Mouse (Mus musculus) embryonic facial prominence, embryonic 15.5 days (tissue): ENCODE measurements around the gene Sept12. TPM values are rescaled to one million over a fixed set of nuclear protein-coding genes. Genes with fewer than 3 reads are reported as not detected.

ENCODE experiments used
- ATAC-seq: fragments of 200-750 bp; cut with Nextera tagmentation; 2 replicates; pipeline ENCODE4 v1.8.0; 2017; ENCODE audit warnings: low read depth, moderate TSS enrichment; ENCODE audit not compliant: insufficient number of reproducible peaks, low FRiP score, low TSS enrichment
- H3K27ac ChIP-seq: fragments of 300-500 bp; sonication (generic); replicated peaks from 2 replicates; pipeline ENCODE4 v1.5.1; 2015; ENCODE audit warnings: mild to moderate bottlenecking, inconsistent platforms
- H3K27me3 ChIP-seq: fragments of 300-500 bp; sonication (generic); 2 replicates; pipeline ENCODE4 v1.6.1; 2015; ENCODE audit warnings: inconsistent platforms
- H3K36me3 ChIP-seq: fragments of 300-500 bp; sonication (generic); 2 replicates; pipeline ENCODE4 v1.6.1; 2015; ENCODE audit warnings: mild to moderate bottlenecking, inconsistent platforms
- H3K4me1 ChIP-seq: fragments of 300-500 bp; sonication (generic); 2 replicates; pipeline ENCODE4 v1.6.1; 2015; ENCODE audit warnings: inconsistent platforms
- H3K4me2 ChIP-seq: fragments of 300-500 bp; sonication (generic); replicated peaks from 2 replicates; pipeline ENCODE4 v1.6.1; 2015; ENCODE audit warnings: mild to moderate bottlenecking, inconsistent platforms
- H3K4me3 ChIP-seq: fragments of 300-500 bp; sonication (generic); replicated peaks from 2 replicates; pipeline ENCODE4 v1.5.1; 2015; ENCODE audit warnings: mild to moderate bottlenecking, inconsistent platforms
- H3K9ac ChIP-seq: fragments of 300-500 bp; sonication (generic); 2 replicates; pipeline ENCODE4 v1.6.1; 2015; ENCODE audit warnings: inconsistent platforms
- H3K9me3 ChIP-seq: fragments of 300-500 bp; sonication (generic); replicated peaks from 2 replicates; pipeline ENCODE4 v1.6.1; 2016; ENCODE audit warnings: inconsistent platforms
- WGBS: fragments of 180-500 bp; shearing (Covaris S2); methylation state at CpG from one replicate; pipeline ENCODE4 v1.1.7; 2015; 5-methylcytosine and 5-hydroxymethylcytosine counted together
- polyA plus RNA-seq: library from polyadenylated mRNA; unstranded; fragments of >200 nt; fragmentation: Nextera tagmentation; extraction: Ambion mirVana; gene quantifications from 2 replicates; pipeline ENCODE4 v1.2.1, GENCODE M21; 2015

The Sept12 gene
- polyA plus RNA-seq, 1 experiment from 2014 or later, result not detected

GRCm38 (mm10) chr16:5010371-5010935, 12.8 kb upstream of the Sept12 start:
- no peak overlapping the region for H3K4me2 ChIP-seq
- H3K9me3 ChIP-seq, result no peaks in the 10 kb centered on the region
- no peak for ATAC-seq
- 87% methylated on average over 10 of the region's 10 CpGs for WGBS
- no peak overlapping the region for H3K27ac ChIP-seq
- H3K36me3 ChIP-seq, result peaks cover 13% of the 10 kb centered on the region
- no peaks in the 10 kb centered on the region for H3K27me3 ChIP-seq
- H3K4me1 ChIP-seq, result peaks cover 11% of the 10 kb centered on the region
- H3K9ac ChIP-seq, result no peak overlapping the region
- no peak overlapping the region for H3K4me3 ChIP-seq

GRCm38 (mm10) chr16:5008076-5008475, 10.4 kb upstream of the Sept12 start:
- no peak overlapping the region for H3K4me2 ChIP-seq
- H3K27ac ChIP-seq, result no peak overlapping the region
- ATAC-seq, result no peak
- no peak overlapping the region for H3K4me3 ChIP-seq
- H3K4me1 ChIP-seq, result peaks cover 11% of the 10 kb centered on the region
- no peaks in the 10 kb centered on the region for H3K36me3 ChIP-seq
- no peaks in the 10 kb centered on the region for H3K27me3 ChIP-seq
- no peak overlapping the region for H3K9ac ChIP-seq
- 79% methylated on average over 12 of the region's 12 CpGs for WGBS
- no peaks in the 10 kb centered on the region for H3K9me3 ChIP-seq

- WGBS, result 42% methylated on average over 6 of the region's 6 CpGs
- no peaks in the 10 kb centered on the region for H3K36me3 ChIP-seq
- no peak for ATAC-seq
- peaks cover 7% of the 10 kb centered on the region for H3K4me1 ChIP-seq
- H3K9me3 ChIP-seq, result no peaks in the 10 kb centered on the region
- 0 out of 2 replicates have a peak overlapping the region, but pooled peaks have one; percentile 8 for H3K4me3 ChIP-seq
- no peak overlapping the region for H3K27ac ChIP-seq
- H3K4me2 ChIP-seq, result peak overlapping the region; percentile 15; the same call in 1 of the 2 replicates
- no peaks in the 10 kb centered on the region for H3K27me3 ChIP-seq
- no peak overlapping the region for H3K9ac ChIP-seq
Observed at GRCm38 (mm10) chr16:5007492-5007891, 9.8 kb upstream of the Sept12 start.

- Histone ChIP-seq H3K4me1 (peaks cover 3% of the 10 kb centered on the region), H3K27ac (no peak within 1 kb of the TSS), H3K9me3 (no peaks in the 10 kb centered on the region), H3K36me3 (no peaks in the 10 kb centered on the region), H3K9ac (no peak within 1 kb of the TSS), H3K4me3 (0 out of 2 replicates have a peak within 1 kb of the TSS, but pooled peaks have one; percentile 8), H3K27me3 (no peaks in the 10 kb centered on the region), H3K4me2 (peak within 1 kb of the TSS; percentile 15; the same call in 1 of the 2 replicates)
- WGBS, result 37% methylated on average over 5 of the region's 5 CpGs
- 0 out of 2 replicates have a peak, but pooled peaks have one; percentile 55 for ATAC-seq
Observed at GRCm38 (mm10) chr16:5007067-5007466, 9.4 kb upstream of the Sept12 start, which contains the start of gene Smim22. Gene Smim22 (plus strand): TSS chr16:5007288.

- WGBS, result 60% methylated on average over 3 of the region's 3 CpGs
- H3K27ac ChIP-seq, result no peak overlapping the region
- H3K9me3 ChIP-seq, result no peaks in the 10 kb centered on the region
- H3K4me2 ChIP-seq, result no peak overlapping the region
- no peaks in the 10 kb centered on the region for H3K36me3 ChIP-seq
- no peaks in the 10 kb centered on the region for H3K4me1 ChIP-seq
- H3K27me3 ChIP-seq, result no peaks in the 10 kb centered on the region
- no peak for ATAC-seq
- H3K4me3 ChIP-seq, result no peak overlapping the region
- H3K9ac ChIP-seq, result no peak overlapping the region
Observed at GRCm38 (mm10) chr16:5000611-5001010, 3.0 kb upstream of the Sept12 start.

- H3K4me2 ChIP-seq, result no peak overlapping the region
- WGBS, result 79% methylated on average over 1 of the region's 1 CpGs
- no peaks in the 10 kb centered on the region for H3K27me3 ChIP-seq
- H3K4me3 ChIP-seq, result no peak overlapping the region
- no peaks in the 10 kb centered on the region for H3K36me3 ChIP-seq
- H3K4me1 ChIP-seq, result no peaks in the 10 kb centered on the region
- ATAC-seq, result no peak
- H3K27ac ChIP-seq, result no peak overlapping the region
- no peaks in the 10 kb centered on the region for H3K9me3 ChIP-seq
- H3K9ac ChIP-seq, result no peak overlapping the region
Observed at GRCm38 (mm10) chr16:4998984-4999383, 1.3 kb upstream of the Sept12 start.

GRCm38 (mm10) chr16:4993276-4993675, 4.4 kb downstream of the Sept12 start:
- ATAC-seq, result no peak
- Histone ChIP-seq H3K4me1 (no peaks in the 10 kb centered on the region), H3K4me3 (no peak overlapping the region), H3K9ac (no peak overlapping the region), H3K4me2 (no peak overlapping the region), H3K27me3 (no peaks in the 10 kb centered on the region), H3K36me3 (no peaks in the 10 kb centered on the region), H3K27ac (no peak overlapping the region), H3K9me3 (no peaks in the 10 kb centered on the region)
- WGBS, result 78% methylated on average over 4 of the region's 4 CpGs

GRCm38 (mm10) chr16:4984717-4985116, 12.9 kb downstream of the Sept12 start:
- Histone ChIP-seq H3K27ac (no peak overlapping the region), H3K27me3 (no peaks in the 10 kb centered on the region), H3K9me3 (no peaks in the 10 kb centered on the region), H3K36me3 (no peaks in the 10 kb centered on the region), H3K4me3 (no peak overlapping the region), H3K9ac (no peak overlapping the region), H3K4me1 (no peaks in the 10 kb centered on the region), H3K4me2 (no peak overlapping the region)
- no peak for ATAC-seq
- 91% methylated on average over 12 of the region's 12 CpGs for WGBS

GRCm38 (mm10) chr16:4979755-4980380, 17.8 kb downstream of the Sept12 start:
- no peak overlapping the region for H3K4me2 ChIP-seq
- 67% methylated on average over 4 of the region's 4 CpGs for WGBS
- no peaks in the 10 kb centered on the region for H3K36me3 ChIP-seq
- no peaks in the 10 kb centered on the region for H3K9me3 ChIP-seq
- no peak overlapping the region for H3K27ac ChIP-seq
- H3K9ac ChIP-seq, result no peak overlapping the region
- H3K4me3 ChIP-seq, result no peak overlapping the region
- no peaks in the 10 kb centered on the region for H3K27me3 ChIP-seq
- H3K4me1 ChIP-seq, result no peaks in the 10 kb centered on the region
- ATAC-seq, result no peak; the same call in 1 of the 2 replicates

GRCm38 (mm10) chr16:4978275-4979051, 19.2 kb downstream of the Sept12 start:
- Histone ChIP-seq H3K4me2 (no peak overlapping the region), H3K4me3 (no peak overlapping the region), H3K27ac (no peak overlapping the region), H3K27me3 (no peaks in the 10 kb centered on the region), H3K9me3 (no peaks in the 10 kb centered on the region), H3K4me1 (no peaks in the 10 kb centered on the region), H3K9ac (no peak overlapping the region), H3K36me3 (no peaks in the 10 kb centered on the region)
- no peak for ATAC-seq
- 56% methylated on average over 5 of the region's 5 CpGs for WGBS

GRCm38 (mm10) chr16:4976180-4976579, 21.5 kb downstream of the Sept12 start:
- Histone ChIP-seq H3K36me3 (no peaks in the 10 kb centered on the region), H3K9ac (no peak overlapping the region), H3K4me3 (no peak overlapping the region), H3K27me3 (no peaks in the 10 kb centered on the region), H3K27ac (no peak overlapping the region), H3K4me2 (no peak overlapping the region), H3K4me1 (no peaks in the 10 kb centered on the region), H3K9me3 (no peaks in the 10 kb centered on the region)
- ATAC-seq, result no peak
- WGBS, result 60% methylated on average over 2 of the region's 2 CpGs
